Mouse (Mus musculus) A20 (cell line): Measurements from ENCODE around the gene Prkcq.
A peak's percentile ranks its signal among the peaks of the same experiment; 100 is the strongest.

Source experiments
- DNase-seq: peaks from one replicate; pipeline ENCODE4 v3.0.0-alpha.2; 2011; ENCODE audit warnings: low read depth, low spot score

Prkcq gene

GRCm38 (mm10) chr2:11186586-11186985 lies 14.7 kb downstream of the Prkcq start:
- DNase-seq: no peak

DNA sequence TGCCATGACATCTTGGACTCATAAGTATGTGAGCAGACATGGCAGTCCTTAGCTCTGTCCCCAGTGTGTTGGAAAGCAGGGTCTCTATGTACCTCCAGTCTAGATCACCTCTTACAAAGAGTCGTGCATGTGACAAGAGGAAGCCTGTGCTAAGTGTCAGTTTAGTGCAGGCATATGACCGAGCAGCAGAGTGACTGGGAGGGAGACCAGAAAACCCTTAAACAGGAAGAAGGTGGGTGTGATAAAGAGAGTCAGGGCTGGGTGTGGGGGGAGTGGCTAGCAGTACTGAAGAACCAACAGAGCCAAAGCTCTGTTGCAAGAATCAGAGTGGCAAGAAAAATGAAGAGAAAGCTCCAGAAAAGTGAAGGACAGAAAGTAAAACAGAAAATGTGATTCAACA lies 15.3 kb downstream of the Prkcq start:
- DNase-seq: no peak

DNA sequence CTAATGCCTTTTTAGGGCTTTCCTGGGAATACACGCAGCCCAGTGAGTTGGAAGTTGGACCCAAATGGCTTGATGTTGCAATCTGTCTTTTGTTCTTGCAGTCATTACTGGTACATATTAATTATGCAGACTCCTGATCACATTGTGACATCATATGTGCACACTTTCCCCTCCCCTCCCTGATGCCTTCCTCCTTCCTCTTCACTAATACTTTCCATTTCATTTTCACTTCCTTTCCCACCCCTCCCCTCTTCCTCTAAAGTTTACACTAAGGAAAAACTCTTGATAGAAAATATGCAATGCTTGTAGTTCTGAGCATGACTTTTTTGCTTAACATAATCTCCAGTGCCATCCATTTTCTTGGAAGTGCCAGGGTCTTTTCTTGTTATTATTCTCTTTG lies 16.4 kb downstream of the Prkcq start:
- DNase-seq: no peak

DNA sequence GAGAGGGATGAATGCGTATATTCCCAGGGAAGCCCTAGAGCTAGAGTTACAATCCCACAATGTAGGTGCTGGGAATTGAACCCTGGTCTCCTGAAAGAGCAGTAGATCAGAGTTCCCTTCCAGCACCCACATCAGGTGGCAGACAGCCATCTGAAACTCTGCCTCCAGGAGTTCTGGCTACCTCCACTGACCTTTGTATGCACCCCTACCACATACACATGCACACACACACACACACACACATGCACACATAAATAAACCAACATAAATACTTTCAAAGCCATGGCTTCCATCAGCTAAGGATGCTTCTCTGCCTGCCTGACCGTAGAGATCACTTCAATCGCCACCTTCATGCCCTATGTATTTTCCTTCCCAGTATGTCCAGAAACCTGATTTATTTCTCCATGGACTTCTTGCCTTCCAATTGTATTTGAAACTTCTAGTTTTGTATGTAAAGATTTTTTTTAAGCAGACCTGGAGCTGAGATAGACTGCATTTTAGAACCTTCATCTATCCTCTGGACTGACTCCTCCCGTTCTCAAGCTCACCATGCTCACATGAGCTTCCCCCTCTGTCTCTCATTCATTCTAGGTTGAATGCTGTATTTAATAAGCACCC lies 17.4 kb downstream of the Prkcq start:
- no peak for DNase-seq

DNA sequence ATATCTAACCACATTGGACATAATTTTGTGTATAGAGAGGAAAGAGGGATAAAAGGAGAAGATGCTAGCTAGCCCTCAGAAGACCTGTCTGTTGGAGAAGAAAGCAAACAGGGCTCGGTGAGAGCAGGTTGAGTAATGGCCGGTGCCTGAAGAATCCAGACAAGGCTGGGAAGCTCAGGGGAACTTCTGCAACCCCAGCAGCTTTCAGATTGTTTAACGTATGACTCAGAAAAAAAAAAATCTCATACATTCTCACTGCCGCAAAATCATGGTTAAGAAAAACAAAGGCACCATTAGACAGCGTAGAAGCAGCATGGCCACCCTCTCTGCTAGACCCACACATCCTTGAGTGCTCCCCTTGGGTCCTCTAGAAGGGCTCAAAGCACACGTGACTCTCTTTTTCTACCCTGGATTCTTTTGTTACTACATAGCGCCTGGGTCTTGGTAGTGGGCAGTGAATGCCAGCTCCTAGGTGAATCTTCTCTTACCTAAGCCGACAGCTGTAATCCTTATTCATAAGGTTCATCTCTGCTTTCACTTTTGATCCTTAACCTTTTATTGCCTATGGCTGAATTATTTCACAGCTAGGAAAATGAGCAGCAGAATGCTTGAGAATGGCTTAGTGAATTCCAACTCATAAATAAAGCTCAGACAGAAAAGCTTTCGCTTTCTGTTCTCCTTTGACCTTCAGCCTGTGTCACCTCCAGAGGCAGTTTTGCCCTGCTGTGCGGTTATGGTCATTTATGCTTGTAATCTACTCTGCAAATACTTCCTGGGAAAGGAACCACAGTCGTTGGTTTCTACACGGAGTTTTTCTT lies 20.6 kb downstream of the Prkcq start:
- DNase-seq: no peak

- no peak for DNase-seq
These were observed 21.3 kb downstream of the Prkcq start for GRCm38 (mm10) chr2:11193099-11193618.

DNA sequence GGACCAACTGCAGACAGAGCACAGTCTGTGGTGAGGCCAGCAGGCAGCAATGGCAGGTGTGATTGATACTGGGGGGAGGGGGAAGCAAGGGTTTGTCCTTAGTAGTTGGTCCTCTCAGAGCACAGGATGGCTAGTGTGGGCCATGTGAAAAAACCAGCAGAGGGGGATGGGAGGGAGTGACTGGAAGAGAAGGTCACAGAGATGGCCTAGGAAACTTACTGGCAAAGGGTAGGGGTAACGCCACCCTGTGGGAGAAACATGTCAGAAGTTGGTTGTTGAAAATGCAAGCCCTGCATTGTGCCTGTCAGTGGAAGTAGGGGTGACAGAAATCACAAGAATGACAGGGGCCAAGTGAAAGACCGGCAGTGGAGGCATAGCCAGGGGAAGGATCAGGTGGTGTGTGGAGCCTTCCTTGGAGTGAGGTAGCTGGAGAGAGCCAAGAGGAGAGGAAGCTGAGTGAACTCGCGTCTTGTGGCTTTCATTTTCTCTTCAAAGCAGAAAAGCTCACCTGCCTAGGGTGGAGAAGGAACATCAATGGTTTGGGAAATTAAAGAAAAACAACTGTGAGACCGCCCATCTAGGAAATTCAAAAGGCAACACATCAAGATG lies 22.9 kb downstream of the Prkcq start:
- DNase-seq: no peak

DNA sequence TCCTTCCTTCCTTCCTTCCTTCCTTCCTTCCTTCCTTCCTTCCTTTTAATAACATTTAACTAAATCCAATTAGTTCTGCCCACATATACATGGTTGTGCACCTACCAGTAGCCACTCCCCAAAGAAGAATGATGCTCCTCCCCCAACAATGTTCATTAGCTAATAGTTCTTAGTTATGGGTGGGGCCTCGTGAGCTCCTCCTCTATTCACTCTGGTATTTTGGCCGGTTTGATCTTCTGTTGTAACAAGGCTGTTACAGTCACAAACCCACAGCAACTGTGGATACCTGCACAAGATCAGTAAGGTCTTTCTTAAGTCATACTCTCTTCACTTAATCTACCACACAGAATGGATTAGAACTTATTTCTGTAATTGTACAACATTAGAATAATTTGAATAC lies 24.2 kb downstream of the Prkcq start:
- DNase-seq: no peak

GRCm38 (mm10) chr2:11196952-11197559 lies 25.1 kb downstream of the Prkcq start:
- DNase-seq: peak; percentile 25

DNA sequence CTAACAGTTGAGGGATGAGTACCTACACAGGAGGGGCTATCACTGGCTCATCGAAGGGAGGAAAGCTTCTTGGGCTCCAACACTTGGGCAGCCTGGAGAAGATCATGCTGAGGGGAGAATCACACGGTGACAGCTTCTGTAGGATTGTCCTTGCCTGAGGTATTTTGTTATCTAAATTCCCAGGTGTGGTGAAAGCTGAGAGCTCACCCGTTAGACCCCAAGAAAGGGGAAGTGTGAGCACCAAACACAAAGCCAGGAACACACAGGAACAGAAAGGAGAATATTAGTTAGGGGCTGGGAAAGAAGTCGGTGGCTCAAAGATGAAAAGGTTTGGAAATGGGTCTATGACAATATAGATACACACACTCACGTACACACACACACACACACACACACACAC lies 27.7 kb downstream of the Prkcq start:
- no peak for DNase-seq

DNA sequence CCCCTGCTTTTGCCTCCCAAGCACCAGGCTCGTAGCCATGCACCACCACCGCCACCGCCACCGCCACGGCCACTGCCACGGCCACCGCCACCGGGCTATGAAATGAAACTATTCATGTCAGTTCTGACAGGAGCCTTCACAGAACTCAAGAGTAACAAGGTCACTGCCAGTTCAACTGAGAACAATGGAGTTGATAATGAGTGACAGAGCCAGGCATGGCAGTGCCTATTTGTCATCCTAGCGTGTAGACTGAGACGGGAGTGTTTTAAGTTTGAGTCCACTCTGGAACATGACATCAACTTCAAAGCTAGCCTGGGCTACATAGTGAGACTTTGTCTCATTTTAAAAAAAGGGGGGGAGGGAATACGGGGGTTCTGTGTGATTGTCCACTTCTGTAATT lies 30.9 kb downstream of the Prkcq start:
- DNase-seq: no peak

DNA sequence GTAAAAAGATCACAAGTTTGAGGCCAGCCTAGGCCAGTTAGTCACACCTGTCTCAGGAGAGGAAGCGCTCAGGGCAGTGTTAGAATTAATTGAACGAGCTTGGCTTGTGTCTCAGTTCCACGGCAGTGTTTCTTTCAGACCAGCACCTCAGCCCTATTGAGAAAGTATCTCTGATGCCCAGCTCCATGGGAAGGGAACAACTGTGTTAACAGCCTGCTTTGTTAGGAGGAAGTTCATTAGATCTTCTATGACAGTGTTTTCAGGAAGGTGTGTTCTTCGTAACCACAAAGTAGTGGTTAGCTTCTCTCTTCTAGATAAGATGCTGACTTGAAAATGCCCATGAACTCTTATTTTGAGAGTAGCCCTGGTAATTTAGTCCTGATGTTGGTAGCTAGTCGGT lies 31.4 kb downstream of the Prkcq start:
- DNase-seq: no peak

GRCm38 (mm10) chr2:11204232-11204631 lies 32.3 kb downstream of the Prkcq start:
- no peak for DNase-seq

- no peak for DNase-seq
These were observed 33.1 kb downstream of the Prkcq start for GRCm38 (mm10) chr2:11204961-11205360.

GRCm38 (mm10) chr2:11205720-11206119 lies 33.8 kb downstream of the Prkcq start:
- no peak for DNase-seq

- DNase-seq: no peak
These were observed 36.4 kb downstream of the Prkcq start for GRCm38 (mm10) chr2:11208263-11208662.

- no peak for DNase-seq
These were observed 37.4 kb downstream of the Prkcq start for GRCm38 (mm10) chr2:11209335-11209734.

- DNase-seq: no peak
These were observed 38.5 kb downstream of the Prkcq start for GRCm38 (mm10) chr2:11210241-11210916.

- no peak for DNase-seq
These were observed 40.2 kb downstream of the Prkcq start for GRCm38 (mm10) chr2:11211961-11212562.

GRCm38 (mm10) chr2:11216421-11216820 lies 44.5 kb downstream of the Prkcq start:
- DNase-seq: no peak

DNA sequence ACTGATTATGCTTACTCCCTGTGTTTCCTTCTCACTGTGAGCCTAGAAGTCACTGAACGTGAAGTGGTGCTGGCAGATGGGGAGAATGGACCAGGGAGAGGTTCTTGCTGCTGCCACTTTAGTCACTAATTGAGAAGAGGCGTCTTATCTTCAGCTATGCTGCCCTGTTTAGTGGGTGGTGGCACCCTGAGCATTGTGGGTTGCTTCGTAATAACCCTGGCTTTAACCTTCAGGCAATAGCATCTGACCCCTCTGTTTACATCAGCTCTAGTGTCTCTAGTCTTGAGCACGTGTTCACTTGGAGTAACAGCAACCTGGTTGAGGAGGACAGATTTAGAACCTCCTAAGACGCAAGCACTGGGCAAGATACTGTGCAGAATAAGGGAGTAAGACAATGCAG lies 44.9 kb downstream of the Prkcq start:
- no peak for DNase-seq
